Mouse (Mus musculus) lung, postnatal 4 days (tissue): ENCODE data around the gene Pcsk5.

Source experiments
- DNase-seq, 2 experiments: peaks; one replicate each; pipeline ENCODE4 v3.0.0; 2021

Gene Pcsk5

DNA sequence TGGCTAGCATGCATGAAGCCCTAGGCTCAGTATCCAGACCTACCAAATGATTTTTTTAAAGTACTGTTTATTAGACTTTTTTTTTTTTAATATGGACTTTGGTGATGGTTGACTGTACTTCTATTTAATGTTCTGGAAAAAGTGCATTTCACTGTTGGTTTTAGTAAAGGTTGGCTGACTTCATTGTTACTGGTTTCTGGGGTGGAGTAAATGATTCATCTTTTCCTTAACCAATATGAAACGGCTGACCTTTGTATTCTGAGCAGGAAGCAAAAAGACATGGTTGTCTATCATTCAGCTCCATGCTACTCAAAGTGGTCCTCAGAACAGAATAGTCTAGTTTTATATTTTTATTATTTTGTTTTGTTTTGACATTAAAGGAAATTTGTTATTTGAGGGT lies 452.0 kb downstream of the Pcsk5 start:
- no peak for DNase-seq

DNA sequence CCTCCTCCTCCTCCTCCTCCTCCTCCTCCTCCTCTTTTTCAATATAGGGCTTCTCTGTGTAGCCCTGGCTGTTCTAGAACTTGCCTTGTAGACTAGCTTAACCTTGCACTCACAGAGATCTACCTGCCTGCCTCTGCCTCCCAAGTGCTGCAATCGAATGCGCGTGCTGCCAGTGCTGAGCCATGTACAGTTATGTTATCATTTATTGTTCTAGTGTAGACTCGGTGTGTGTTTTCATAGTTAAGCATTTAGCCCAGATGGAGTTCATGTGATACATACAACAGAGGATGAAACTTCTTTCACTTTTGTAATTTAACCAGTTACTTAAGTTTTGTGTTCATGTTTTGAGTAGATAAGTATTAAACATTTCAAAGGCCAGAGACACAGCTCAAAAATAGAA lies 452.4 kb downstream of the Pcsk5 start:
- DNase-seq: no peak

DNA sequence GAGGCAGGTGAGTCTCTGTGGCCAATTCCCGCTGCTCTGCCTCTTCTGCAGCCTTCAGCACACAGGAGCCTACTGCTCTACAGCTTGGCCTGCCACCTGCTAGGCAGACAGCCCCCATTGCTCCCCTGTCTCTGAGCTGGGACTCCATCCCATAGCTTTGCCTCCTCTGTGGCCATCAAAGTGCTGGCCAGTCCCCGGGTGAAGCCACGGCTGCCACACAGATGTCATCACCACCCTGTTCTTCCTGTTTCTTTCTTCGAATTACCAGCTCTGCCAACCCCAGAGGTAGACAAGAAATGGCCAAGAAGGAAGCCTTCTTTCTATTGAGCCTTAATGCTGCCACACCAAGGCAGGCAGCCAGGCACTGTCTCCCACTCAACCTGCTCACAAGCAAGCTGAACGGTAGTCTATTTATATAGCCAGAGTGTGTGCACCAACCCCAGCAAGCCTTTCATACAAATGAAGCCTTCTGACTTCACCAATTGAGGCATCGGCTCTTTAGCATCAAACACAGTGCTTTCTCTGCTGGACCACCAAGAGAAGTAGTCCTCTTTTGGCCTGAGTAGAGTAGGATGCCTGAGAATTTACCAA lies 454.5 kb downstream of the Pcsk5 start:
- DNase-seq: no peak
